Mouse (Mus musculus) urinary bladder, postnatal 10 days (tissue): ENCODE results near the gene Pcsk5.
"Not testable (repeated sequence)": the region's sequence is repeated elsewhere in the genome, so short reads cannot be mapped to it uniquely, and the experiment has no call there.

Experiments
- DNase-seq: peaks from one replicate; pipeline ENCODE4 v3.0.0; 2022; ENCODE audit warnings: low spot score

The Pcsk5 gene

DNA sequence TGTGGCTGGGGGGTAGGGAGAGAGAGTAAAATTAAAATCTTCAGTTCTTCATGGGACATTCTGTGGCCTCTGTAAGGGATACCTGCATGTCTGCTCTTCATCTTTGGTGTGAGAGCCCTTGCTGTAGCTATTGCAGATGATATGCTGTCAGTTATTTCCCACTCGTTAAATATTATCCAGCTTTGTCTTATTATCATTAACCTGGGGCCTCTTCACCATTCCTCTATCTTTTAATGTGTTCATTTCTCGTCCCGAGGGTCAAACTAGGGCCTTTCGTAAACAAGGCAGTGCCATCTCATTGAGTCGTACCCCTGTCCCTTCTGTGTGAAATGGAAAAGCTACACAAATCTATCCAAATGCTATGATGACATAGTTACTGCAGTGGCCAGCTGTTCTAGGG, 361.4 kb downstream of the Pcsk5 start:
- DNase-seq = no peak

DNA sequence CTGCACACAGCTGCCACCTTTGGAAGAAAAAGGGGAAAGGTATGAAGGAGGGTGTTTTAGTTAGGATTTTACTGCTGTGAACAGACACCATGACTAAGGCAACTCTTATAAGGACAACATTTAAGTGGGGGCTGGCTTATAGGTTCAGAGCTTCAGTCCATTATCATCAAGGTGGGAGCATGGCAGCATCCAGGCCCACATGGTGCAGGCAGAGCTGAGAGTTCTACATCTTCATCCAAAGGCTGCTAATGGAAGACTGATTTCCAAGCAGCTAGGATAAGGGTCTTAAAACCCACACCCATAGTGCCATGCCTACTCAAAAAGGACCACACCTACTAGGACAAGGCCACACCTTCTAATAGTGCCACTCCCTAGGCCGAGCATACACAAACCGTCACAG, 364.3 kb downstream of the Pcsk5 start:
- not testable (repeated sequence) for DNase-seq

DNA sequence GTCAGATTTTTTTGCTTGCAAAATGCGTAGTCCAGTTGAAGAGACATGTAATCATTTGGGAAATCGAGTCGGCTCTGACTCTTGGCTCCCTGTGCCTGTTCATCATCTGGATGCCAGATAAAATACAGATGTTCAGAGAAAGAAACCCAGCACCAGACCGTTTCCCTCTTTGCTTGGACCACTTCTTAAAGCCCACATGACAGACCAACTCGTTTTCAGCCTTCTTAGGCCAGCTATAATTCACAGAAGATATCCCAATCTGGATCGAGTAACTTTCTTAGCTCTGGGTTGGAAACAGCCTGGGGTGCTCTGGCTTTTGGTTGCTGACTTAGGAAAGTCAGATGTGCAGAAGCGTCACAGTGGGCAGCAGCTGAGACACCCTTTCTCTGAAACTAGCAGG, 365.6 kb downstream of the Pcsk5 start:
- no peak for DNase-seq

GRCm38 (mm10) chr19:17471196-17471595, 366.2 kb downstream of the Pcsk5 start:
- DNase-seq = no peak

- no peak for DNase-seq
Observed at GRCm38 (mm10) chr19:17467556-17468211, 369.7 kb downstream of the Pcsk5 start.

DNA sequence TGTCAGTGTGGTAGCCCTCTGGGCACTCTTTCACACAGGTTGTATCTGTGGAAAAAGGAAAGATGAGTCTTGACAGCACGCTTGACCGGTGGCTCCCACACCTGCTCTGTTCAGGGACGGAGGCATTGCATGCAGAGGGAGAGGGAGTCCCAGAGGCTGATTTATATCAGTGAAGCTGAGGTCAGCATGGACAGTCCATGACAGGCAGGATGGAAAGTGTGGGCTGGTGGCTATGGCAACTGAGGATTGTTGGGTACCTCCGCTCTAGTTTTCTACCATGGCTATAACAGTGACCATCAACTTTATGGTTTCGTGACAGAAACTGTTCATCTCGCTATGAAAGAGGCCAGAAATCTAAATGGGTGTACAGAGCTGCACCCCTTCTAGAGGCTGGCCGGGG, 385.4 kb downstream of the Pcsk5 start:
- DNase-seq = no peak

DNA sequence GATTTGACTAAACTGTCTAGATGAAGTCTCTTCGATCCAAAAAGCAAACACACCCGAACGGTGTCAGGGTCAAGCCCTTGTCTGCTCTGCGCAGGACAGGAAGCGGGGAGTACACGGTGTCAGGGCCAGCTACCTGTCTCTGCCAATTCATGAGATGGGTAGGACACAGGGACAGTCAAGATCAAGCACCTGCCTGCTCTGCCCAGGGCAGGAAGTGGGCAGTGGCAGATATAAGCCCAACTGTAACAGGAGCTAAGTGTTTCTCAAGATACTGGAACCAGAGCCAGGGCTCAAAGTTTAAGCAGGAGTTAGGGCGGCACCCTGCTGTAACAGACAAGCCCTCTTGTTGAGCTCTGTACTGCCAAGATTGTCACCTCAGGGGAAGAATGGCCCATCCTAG, 393.9 kb downstream of the Pcsk5 start:
- no peak for DNase-seq

DNA sequence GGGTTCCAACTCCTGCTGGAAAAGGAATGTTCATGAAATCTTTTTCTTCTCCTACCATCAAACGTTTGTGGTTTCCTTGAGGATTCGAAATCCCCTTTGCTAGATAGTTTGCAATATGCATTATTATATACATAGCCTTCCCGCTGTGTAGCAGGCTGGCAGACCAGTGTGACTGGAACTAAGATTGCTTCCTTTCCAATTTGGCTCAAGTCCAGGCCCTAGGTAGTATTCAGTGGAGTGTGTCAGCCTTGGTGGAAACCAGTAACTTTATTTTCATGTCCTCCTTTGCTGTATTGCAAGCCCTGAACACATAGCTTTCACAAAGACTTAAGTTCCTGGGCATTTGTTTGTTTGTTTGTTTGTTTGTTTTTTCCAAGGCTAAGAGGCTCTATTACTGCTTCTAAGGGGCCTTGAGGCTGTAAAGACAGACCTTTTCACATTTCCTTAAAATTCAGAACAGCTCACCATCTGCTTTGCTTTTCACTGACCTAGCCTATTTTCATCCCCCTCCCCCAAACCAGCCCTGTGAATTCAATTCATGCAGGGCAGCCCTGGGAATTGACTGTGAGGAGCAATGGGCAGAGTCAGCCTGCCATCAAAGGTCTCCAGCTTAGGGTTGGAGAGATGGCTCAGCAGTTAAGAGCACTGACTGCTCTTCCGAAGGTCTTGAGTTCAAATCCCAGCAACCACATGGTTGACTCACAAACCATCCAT, 397.8 kb downstream of the Pcsk5 start:
- DNase-seq = no peak

GRCm38 (mm10) chr19:17436651-17437050, 400.8 kb downstream of the Pcsk5 start:
- DNase-seq = no peak

DNA sequence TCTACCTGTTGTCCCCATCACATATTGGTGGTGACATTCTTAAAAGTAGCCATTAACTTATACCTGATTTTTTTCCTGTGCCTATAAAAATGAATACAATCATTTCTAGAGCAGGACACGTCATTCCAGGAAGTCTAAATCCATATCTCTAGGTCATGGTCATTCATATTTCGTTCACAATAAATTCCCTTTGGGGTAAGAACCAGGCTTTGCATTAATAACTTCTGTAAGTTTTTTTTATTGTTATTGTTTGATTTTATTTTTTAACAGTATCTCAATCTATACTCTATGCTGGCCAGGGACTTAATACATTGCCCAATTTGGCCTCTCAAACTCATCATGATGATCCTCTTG, 408.9 kb downstream of the Pcsk5 start:
- DNase-seq = no peak

DNA sequence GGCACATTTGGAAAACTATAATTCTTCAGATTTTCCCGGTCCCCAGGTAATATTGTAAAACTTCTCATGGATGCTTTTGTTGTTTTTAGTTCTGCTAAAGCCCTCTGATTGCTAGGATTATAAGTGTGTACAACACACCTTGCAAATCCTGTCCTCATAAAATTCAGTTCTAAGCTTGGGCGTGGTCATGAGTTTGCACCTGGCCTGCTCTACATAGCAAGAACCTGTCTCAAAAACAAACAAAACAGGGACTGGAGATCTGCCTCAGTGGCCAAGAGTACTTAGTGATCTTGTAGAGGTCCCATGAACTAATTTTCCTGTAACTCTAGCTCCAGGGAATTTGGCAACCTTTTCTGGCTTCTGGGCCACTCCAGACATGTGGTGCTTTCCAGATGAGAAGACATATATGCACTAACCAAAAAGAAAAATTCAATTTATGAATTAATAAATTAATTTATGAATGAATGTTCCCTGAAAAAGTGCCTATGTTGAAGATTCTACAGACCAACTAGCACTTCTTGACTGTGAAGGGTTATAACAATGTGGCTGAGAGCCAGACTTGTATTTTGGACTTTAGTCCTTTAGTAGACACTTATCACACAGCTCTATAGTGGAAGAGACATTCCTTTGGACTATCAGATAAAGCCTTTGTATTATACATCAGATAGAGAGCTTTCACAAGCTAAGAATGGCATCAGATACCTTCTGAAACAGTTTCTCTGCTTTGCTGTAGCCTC, 409.4 kb downstream of the Pcsk5 start:
- DNase-seq = no peak

- no peak for DNase-seq
Observed at GRCm38 (mm10) chr19:17423306-17423705, 414.1 kb downstream of the Pcsk5 start.

- DNase-seq = no peak
Observed at GRCm38 (mm10) chr19:17417855-17418254, 419.6 kb downstream of the Pcsk5 start.

GRCm38 (mm10) chr19:17412915-17413459, 424.4 kb downstream of the Pcsk5 start:
- DNase-seq = no peak

DNA sequence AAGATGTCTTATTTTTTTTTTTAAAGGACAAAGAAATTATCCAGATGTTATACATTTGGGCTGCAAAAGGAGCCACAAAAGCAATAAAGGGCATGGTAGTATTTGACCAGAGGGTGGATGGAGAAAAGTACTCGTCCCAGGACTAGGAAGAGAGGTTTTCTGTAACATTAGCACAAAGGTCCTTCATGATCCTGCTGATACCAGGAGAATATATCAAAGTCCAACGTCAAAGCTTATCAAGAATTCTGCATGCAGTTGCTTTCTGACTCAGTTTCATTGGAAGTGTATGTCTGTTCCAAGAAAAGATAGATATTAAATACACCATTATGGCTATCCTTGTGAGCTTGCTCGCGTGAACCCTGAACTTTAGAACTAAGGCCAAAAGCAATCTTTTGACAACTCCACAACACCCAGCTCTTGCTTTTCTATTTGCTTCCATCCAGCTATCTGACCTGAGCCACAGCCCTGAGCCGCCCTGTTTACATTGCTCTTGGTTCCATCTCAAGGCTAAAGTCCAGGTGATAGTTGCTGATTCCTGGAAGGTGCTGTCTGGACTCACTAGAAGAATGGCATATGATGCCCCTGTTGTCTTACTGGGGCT, 426.9 kb downstream of the Pcsk5 start:
- DNase-seq = no peak

DNA sequence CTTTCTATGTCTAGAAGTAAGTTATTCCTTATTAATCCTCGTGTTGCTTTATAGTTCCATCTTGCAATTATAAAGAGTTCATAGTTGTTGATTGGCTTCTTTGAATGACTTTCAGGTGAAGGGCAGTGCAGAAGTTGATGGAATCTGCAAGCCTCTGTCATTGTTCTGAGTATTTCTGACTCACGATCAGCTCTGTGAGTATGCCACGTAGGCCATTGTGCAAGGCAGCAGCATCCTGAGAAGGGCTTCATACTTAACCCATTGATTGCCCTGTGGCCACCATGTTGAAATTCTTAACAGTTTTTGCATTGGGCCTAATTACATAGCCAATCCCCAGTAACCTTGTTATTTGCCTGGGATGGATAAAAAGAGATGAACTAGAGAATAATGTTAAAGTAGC, 428.1 kb downstream of the Pcsk5 start:
- no peak for DNase-seq

GRCm38 (mm10) chr19:17408591-17408990, 428.8 kb downstream of the Pcsk5 start:
- no peak for DNase-seq

- no peak for DNase-seq
Observed at GRCm38 (mm10) chr19:17406823-17407222, 430.6 kb downstream of the Pcsk5 start.

DNA sequence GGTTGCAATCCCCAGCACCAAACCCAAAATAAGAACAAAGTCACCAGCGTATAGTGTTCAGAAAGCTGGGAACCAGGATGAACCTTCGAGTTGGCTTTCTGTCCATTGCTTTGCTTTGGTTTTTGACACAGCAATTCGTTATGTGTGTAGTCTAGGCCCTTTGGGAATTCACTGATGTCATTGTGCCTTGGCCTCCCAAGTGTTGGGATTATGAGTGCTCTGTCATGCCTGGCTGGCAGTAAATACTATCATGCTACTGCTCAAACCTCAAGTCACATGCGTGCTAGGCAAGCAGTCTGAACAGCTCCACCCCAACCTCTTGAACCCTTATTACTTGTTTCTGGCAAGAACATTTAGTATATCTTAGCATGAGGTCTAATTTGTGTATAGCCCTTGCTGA, 434.3 kb downstream of the Pcsk5 start:
- no peak for DNase-seq

DNA sequence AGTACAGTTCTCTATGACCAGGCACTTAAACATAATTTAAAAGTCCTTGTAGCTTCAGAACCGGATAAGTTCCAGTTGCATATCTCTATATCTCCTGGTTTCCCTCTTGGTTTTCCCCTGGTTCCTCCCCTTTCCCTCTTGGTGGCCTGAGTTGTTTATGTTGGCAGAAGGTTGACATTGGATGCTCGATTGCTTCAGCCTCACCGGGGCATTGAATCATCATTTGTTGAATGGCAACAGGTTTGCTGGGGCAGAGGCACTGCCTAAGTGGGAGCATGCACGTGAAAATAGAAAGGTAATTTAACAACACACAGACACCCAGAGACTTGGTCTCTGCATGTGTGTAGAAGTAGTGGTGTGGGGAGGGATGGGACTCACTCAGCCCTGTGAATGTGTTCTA, 436.9 kb downstream of the Pcsk5 start:
- DNase-seq = no peak

GRCm38 (mm10) chr19:17399965-17400364, 437.5 kb downstream of the Pcsk5 start:
- no peak for DNase-seq

GRCm38 (mm10) chr19:17397922-17398321, 439.5 kb downstream of the Pcsk5 start:
- no peak for DNase-seq

- no peak for DNase-seq
Observed at GRCm38 (mm10) chr19:17396802-17397201, 440.6 kb downstream of the Pcsk5 start.
